Mouse (Mus musculus) testis, adult 2 months (tissue): ENCODE data around the gene Igf1r. TPM values are rescaled to one million over a fixed set of nuclear protein-coding genes. Genes with fewer than 3 reads are reported as not detected.

ENCODE experiments used
- H3K27ac ChIP-seq: fragments of 200-500 bp; 2 replicates; pipeline ENCODE4 v1.5.1; 2012; ENCODE audit warnings: low read depth, low read length; ENCODE audit not compliant: control insufficient read depth, insufficient read depth
- H3K27me3 ChIP-seq: fragments of 200-500 bp; 2 replicates; pipeline ENCODE4 v1.6.1; 2012; ENCODE audit warnings: mild to moderate bottlenecking, low read length, moderate library complexity; ENCODE audit not compliant: control insufficient read depth, insufficient read depth
- H3K36me3 ChIP-seq: fragments of 200-500 bp; 2 replicates; pipeline ENCODE4 v1.6.1; 2012; ENCODE audit warnings: mild to moderate bottlenecking, low read length; ENCODE audit not compliant: control insufficient read depth, insufficient read depth
- H3K4me1 ChIP-seq: fragments of 200-500 bp; 2 replicates; pipeline ENCODE4 v1.6.1; 2012; ENCODE audit warnings: low read length; ENCODE audit not compliant: control insufficient read depth, insufficient read depth
- H3K4me3 ChIP-seq: fragments of 200-500 bp; 2 replicates; pipeline ENCODE4 v1.5.1; 2012; ENCODE audit warnings: low read depth, mild to moderate bottlenecking, low read length, moderate library complexity, mixed read lengths; ENCODE audit not compliant: control insufficient read depth
- CTCF ChIP-seq: fragments of 200-500 bp; IDR thresholded peaks from 2 replicates; pipeline ENCODE4 v1.5.1; 2012; ENCODE audit warnings: low read depth, mild to moderate bottlenecking, inconsistent platforms, low read length, moderate library complexity; ENCODE audit not compliant: control insufficient read depth, insufficient read depth, insufficient replicate concordance
- POLR2A ChIP-seq: fragments of 200-500 bp; IDR thresholded peaks from 2 replicates; pipeline ENCODE4 v1.6.1; 2012; ENCODE audit warnings: low read depth, mild to moderate bottlenecking, inconsistent platforms, low read length, moderate library complexity; ENCODE audit not compliant: control insufficient read depth
- polyA plus RNA-seq: library from polyadenylated mRNA; depleted of rRNA; stranded (reverse); fragments of >200 nt; gene quantifications from 2 replicates; pipeline ENCODE4 v1.2.3, GENCODE M21; 2012

Igf1r gene
- polyA plus RNA-seq, 1 experiment: 4.2 TPM

DNA sequence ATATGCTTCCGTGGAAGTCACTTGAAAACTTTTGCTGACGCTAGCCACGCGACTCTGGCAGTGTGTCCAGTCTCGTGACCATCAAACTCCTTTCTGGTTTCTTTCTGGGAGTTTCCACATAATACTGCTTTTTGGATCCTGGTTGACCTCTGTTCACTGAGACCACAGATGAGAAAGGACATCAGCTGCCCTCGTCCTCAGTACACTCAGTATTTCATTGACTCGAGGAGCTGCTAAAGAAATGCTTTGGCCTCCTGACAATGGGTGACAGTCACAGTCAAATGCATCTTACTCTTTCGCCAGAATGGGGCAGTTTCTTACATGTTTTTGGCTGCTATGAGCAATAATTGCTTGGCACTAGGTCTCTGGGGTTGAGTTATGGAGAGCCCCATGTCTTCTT, 293.6 kb downstream of the Igf1r start:
- Histone ChIP-seq H3K27ac (no peak overlapping the region), H3K4me3 (no peak overlapping the region), H3K36me3 (no peaks in the 10 kb centered on the region), H3K4me1 (no peaks in the 10 kb centered on the region), H3K27me3 (no peaks in the 10 kb centered on the region)
- TF ChIP-seq POLR2A (no peak), CTCF (no peak)

DNA sequence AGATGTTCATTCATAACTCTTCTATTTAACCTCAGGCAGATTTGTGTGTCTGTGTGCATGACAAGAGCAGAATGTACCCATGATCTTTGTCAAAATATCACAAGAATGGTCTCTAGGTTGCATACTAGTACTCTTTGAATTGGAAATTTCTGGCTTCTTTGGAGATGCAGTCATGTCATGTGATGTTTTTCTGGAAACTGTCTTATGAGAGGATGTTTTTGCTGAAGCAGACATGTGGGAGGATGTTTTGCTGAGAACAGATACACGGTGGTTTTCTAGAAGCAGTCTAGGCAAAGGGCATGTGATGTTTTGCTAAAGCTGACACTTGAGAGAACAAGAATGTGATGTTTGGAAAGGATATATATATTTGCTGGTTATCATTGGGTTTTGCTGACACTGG, 297.8 kb downstream of the Igf1r start:
- Histone ChIP-seq H3K36me3 (no peaks in the 10 kb centered on the region), H3K4me1 (no peaks in the 10 kb centered on the region), H3K27ac (no peak overlapping the region), H3K4me3 (no peak overlapping the region), H3K27me3 (no peaks in the 10 kb centered on the region)
- TF ChIP-seq CTCF (no peak), POLR2A (no peak)

DNA sequence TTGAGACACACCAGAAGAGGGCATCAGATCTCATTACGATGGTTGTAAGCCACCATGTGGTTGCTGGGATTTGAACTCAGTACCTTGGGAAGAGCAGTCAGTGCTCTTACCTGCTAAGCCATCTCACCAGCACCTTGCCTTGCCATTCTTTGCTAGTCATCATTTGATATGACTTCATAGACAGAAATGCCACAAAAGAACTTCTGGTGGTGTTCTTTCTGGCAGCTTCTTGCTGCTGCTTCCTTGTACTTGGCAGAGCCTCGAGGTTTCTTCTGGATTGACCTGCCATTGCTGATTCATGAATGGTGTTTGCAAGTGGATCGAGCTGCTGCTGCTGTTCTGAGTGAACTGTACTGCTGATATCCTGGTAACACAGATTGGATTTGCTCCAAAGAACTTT, 298.3 kb downstream of the Igf1r start:
- no peak for TF ChIP-seq POLR2A
- TF ChIP-seq CTCF: no peak
- no peaks in the 10 kb centered on the region for H3K36me3 ChIP-seq
- H3K27ac ChIP-seq: no peak overlapping the region
- H3K4me3 ChIP-seq: no peak overlapping the region
- no peaks in the 10 kb centered on the region for H3K4me1 ChIP-seq
- no peaks in the 10 kb centered on the region for H3K27me3 ChIP-seq

DNA sequence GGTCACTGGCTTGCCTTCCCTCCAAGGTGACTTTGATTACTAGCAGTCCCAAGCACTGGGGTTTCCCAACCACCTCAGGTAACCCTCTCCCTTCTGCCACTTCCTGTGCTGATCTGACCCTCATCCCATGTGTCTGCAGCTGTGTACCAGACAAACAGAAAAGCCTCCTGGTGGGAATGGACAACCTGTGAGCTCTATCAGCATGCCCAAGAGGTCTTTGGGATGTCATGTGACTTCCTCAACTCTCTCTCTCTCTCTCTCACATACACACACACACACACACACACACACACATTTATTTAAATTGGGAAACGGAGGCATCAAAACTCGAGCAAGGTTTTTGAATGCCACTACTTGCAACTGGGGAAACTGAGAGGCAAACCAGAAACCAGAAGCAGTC, 305.1 kb downstream of the Igf1r start:
- Histone ChIP-seq H3K27ac (no peak overlapping the region), H3K4me1 (no peaks in the 10 kb centered on the region), H3K4me3 (no peak overlapping the region), H3K27me3 (no peaks in the 10 kb centered on the region), H3K36me3 (no peaks in the 10 kb centered on the region)
- TF ChIP-seq CTCF: no peak
- TF ChIP-seq POLR2A: no peak

DNA sequence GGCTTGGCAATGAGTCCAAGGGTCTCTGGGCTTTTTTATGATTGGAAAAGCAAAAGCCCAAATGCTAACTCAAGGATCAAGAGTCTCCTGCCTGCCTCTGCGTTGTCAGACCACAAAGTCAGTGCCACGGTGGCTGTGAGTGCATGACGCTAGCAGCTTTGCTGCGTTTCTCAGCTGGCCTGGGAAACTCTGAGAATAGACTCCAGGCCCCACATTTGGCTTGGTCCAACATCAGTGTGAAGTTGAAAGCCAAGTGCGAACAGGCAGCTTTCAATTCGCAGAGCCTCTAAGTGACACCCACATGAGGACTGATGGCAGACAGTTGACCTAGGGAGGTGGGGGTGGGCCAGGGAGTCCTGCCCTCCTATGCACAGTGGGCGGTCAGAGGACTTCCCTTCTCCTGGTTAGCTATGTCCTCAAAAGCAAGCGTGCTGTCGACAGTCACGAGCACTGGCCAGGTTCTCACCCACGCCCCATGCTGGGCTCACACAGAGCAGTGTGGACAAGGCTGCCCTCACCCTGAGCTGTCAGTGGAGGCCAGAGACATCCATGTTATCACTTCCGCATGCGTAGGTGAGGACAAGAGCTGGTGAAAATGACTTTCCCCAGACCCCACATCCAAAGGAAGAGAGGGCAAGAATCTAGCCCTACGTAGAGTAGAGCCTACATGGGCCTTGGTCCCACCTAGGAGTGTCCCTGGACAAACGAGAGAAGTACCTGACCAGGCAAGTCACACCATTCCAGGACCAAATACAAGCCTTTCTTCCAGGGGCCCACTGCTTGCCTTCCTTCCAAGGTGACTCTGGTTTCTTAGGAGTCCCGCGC, 305.9 kb downstream of the Igf1r start:
- no peak overlapping the region for H3K27ac ChIP-seq
- no peak for TF ChIP-seq POLR2A
- TF ChIP-seq CTCF: no peak

DNA sequence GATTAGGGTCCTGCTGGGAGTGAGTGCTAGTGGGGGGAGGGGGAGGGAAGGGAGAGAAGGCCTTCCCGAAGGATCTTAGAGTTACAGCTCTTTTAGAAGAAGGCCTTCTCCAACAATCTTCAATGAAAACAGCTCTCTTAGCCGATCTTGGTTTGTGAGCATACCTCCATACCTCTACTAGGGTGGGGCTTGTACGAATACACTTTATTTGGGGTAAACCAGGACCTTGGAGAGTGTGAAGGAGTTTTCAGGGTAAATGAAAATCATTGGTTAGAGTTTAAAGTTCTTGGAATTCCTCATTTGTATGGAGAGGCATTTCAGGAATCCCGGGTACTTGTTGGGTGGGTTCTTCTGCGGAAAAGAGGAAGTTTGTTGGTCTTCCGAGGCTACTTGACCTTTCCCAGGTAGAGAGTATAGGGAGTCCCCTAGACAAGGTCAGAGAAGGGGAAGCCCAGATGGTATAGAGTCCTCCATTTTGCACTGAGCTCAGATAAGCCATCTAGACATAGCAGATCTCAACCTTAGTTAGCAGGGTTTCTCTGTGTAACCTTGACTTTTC, 307.0 kb downstream of the Igf1r start:
- Histone ChIP-seq H3K4me1 (peaks cover 10% of the 10 kb centered on the region), H3K36me3 (no peaks in the 10 kb centered on the region), H3K27ac (no peak overlapping the region), H3K4me3 (no peak overlapping the region), H3K27me3 (no peaks in the 10 kb centered on the region)
- TF ChIP-seq POLR2A: no peak
- no peak for TF ChIP-seq CTCF

More for the DNA sequence above, 305.9 kb downstream of the Igf1r start:
- Histone ChIP-seq H3K4me3 (no peak overlapping the region), H3K4me1 (no peaks in the 10 kb centered on the region), H3K27me3 (no peaks in the 10 kb centered on the region), H3K36me3 (no peaks in the 10 kb centered on the region)

DNA sequence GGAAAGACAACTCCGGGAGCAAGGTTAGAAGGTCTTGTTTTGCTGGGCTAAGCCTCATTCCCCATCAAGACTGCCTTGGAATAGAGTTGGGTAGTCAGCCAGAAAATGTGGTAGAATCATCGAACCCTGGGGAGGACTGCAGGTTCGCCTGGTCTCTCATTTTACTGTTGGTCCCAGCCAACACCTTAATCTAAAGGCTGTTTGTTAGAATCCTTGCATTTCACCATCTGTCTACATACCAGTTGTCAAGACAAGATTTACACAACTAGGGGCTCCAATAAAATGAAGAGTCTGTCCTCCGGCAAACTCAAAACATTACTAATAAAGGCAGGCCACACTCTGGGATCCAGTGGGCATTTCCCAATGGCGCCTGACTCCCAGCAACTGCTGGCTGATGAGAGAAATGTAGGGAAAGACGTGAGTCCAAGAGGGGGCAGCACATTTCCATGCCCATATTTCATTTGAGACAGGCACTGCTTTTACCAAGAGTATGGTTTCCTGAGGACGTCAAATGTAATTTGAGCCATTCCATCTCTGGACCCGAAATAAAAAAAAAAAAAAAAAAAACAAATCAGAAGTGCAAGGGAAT, 310.1 kb downstream of the Igf1r start:
- Histone ChIP-seq H3K4me1 (peaks cover 12% of the 10 kb centered on the region), H3K36me3 (no peaks in the 10 kb centered on the region), H3K27ac (no peak overlapping the region), H3K4me3 (no peak overlapping the region), H3K27me3 (no peaks in the 10 kb centered on the region)
- no peak for TF ChIP-seq CTCF
- no peak for TF ChIP-seq POLR2A
